Mouse (Mus musculus): ENCODE measurements around the gene Gimap5. TPM values are rescaled to one million over a fixed set of nuclear protein-coding genes. Genes with fewer than 3 reads are reported as not detected.
A peak's percentile ranks its signal among the peaks of the same experiment; 100 is the strongest.

The Gimap5 gene
- total RNA-seq, 2 experiments from 2014 or later, result 1.5 to 1.6 TPM

GRCm38 (mm10) chr6:48720326-48720725, 25.7 kb upstream of the Gimap5 start:
- Histone ChIP-seq H3K4me3 (no peak overlapping the region), H3K27ac (no peak overlapping the region)
- TF ChIP-seq CTCF (IDR thresholded peaks at IDR 0.05), result no peak
- DNase-seq, result no peak
- intact Hi-C loops (cut with DNase I), result no loop called here

DNA sequence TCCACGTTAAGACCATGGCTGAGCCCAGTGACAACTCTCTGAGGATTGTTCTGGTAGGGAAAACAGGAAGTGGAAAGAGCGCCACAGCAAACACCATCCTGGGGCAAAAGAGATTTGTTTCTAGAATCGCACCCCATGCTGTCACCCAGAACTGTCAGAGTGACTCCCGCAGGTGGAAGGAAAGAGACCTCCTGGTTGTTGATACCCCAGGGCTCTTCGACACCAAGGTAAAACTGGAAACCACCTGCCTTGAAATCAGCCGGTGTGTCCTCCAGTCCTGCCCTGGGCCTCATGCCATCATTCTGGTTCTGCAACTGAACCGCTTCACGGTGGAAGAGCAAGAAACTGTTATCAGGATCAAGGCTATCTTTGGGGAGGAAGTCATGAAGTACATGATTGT, 22.5 kb upstream of the Gimap5 start:
- no peak for TF ChIP-seq CTCF (IDR thresholded peaks at IDR 0.05)
- DNase-seq, result no peak

GRCm38 (mm10) chr6:48725476-48725875, 20.5 kb upstream of the Gimap5 start:
- no peak for DNase-seq
- intact Hi-C loops (cut with DNase I), result no loop called here
- no peak overlapping the region for H3K4me3 ChIP-seq
- no peak for TF ChIP-seq CTCF (IDR thresholded peaks at IDR 0.05)
- peak overlapping the region; percentile 63; the same call in 1 of the 2 replicates for H3K27ac ChIP-seq

More for the DNA sequence above, 22.5 kb upstream of the Gimap5 start:
- H3K27ac ChIP-seq, result no peak overlapping the region
- no peak overlapping the region for H3K4me3 ChIP-seq
- intact Hi-C loops (cut with DNase I), result no loop called here

DNA sequence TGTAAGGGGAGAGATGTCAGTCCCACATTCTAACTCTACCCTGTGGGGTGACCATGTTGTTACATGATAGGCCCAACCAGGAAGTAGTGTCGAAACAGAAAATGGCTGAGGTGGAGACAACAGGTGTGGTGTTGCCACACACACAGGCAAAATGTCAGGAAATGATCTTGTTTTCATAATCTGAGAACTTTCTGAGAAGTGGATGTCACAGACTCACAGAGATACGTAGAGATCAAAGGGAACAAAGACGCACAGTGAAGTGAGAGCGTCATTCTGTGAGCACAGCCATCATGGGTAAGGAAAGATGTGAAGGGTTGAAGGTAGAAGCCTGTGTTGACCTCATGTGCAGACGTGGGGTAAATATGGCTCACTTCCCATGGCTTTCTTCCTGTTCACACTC, 18.2 kb upstream of the Gimap5 start:
- Histone ChIP-seq H3K27ac (no peak overlapping the region), H3K4me3 (no peak overlapping the region)
- DNase-seq, result no peak
- no peak for TF ChIP-seq CTCF (IDR thresholded peaks at IDR 0.05)
- intact Hi-C loops (cut with DNase I), result no loop called here

DNA sequence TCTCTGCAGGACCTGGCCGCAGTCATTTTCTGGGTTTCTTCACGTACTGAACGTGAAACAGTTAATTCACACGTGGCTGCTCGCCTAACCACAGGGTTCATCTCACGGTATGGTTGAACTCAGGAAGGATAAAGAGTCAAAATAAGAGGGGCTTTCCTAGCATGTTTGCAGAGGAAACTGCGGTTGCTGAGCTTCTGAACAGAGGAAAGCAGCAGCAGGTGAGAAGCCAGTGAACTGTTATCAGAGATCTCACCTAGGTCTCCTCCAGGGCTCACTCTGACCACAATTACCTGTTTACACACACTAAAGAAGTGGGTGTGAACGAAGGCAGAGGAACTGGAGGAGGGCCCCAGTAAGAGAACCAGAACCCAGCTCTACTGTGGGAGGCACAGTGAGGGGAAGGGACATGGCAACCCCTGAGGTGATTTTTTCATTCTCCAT, 13.1 kb upstream of the Gimap5 start:
- Histone ChIP-seq H3K27ac (no peak overlapping the region), H3K4me3 (no peak overlapping the region)
- intact Hi-C loops (cut with DNase I), result no loop called here
- TF ChIP-seq CTCF (IDR thresholded peaks at IDR 0.05), result no peak
- DNase-seq, result no peak

- no peak for DNase-seq
- Histone ChIP-seq H3K27ac (no peak overlapping the region), H3K4me3 (no peak overlapping the region)
- TF ChIP-seq CTCF (IDR thresholded peaks at IDR 0.05), result no peak
- intact Hi-C loops (cut with DNase I), result no loop called here
These were observed 12.3 kb upstream of the Gimap5 start for GRCm38 (mm10) chr6:48733660-48734059.

- no peak overlapping the region for H3K27ac ChIP-seq
- intact Hi-C loops (cut with DNase I), result no loop called here
- DNase-seq, result no peak
- no peak overlapping the region for H3K4me3 ChIP-seq
- TF ChIP-seq CTCF (IDR thresholded peaks at IDR 0.05), result no peak
These were observed 8.9 kb upstream of the Gimap5 start for GRCm38 (mm10) chr6:48737053-48737452.

DNA sequence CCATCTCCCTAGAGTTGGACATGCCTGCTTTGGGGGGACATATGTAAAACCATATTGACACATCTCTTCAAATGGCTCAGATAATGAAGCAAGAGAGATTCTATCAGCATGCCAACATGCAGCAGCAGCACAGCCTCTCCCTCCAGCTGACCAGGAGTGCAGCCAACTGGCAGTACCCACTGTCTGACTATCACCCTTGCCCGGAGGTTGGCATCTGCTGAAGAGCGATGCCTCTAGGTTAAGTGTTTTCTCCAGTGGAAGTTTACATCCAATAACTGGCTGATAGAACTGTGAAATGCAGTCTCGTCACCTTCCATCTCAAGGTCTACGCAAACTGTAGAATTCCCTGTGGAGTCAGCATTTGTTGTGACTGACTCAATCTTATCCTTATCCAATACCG, 8.3 kb upstream of the Gimap5 start:
- Histone ChIP-seq H3K4me3 (no peak overlapping the region), H3K27ac (no peak overlapping the region)
- intact Hi-C loops (cut with DNase I), result no loop called here
- no peak for DNase-seq
- TF ChIP-seq CTCF (IDR thresholded peaks at IDR 0.05), result no peak

DNA sequence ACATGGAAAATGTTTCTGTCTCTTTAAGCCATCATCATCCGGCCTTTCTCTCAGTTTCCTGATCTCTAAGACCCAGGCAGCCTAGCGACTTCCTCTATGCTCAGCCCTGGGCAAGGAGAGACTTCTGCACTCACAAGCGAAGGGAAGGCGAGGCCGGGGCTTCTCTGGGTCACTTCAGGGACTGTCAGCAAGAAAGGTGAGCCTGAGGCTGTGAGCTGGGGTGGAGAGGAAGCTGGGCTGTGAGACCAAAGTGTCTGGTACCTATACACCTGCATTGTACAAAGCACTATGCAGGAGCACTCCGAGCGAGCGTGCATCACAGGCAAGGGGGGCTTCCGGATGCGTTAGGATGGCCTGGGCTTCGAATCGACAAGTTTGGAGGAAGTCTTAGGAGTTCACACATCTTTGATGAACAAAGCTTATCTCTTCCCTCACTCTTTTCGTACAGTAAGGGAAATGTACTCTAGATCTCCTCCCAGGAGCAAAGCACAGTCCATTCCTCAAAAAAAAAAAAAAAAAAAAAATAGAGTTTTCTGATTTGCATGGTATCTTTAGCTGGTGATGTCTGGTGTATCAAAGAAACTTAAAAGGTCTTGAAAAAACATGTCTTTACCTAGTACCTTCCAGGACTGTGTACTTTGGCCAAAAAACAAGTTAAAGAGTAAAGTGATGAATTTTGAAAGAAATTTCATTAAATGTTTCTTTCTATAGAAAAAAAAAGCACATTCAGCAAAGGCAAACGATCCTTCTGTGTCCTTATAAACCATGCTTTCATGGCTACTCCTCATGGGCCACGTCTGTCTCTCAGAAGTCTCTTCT, 6.8 kb upstream of the Gimap5 start, which contains the start of gene Gimap1:
Gene Gimap1, plus strand, starts transcription at position 94 of the 819 bp plus-strand sequence.
- intact Hi-C loops (cut with DNase I), result no loop called here
- Histone ChIP-seq H3K27ac (peak within 1 kb of the TSS; percentile 86), H3K4me3 (peak within 1 kb of the TSS; percentile 72)
- peak; percentile 41 for DNase-seq
- no peak for TF ChIP-seq CTCF (IDR thresholded peaks at IDR 0.05)

- peak overlapping the region; percentile 72 for H3K4me3 ChIP-seq
- no peak for DNase-seq
- peak overlapping the region; percentile 86 for H3K27ac ChIP-seq
- intact Hi-C loops (cut with DNase I), result loop anchor here (10.0 kb wide), 1 partner anchor 55 kb away; the partner anchor contains the start of gene Gimap4
- TF ChIP-seq CTCF (IDR thresholded peaks at IDR 0.05), result no peak
These were observed 6.3 kb upstream of the Gimap5 start for GRCm38 (mm10) chr6:48739780-48740055.

GRCm38 (mm10) chr6:48740501-48741169, 5.4 kb upstream of the Gimap5 start:
- no peak for TF ChIP-seq CTCF (IDR thresholded peaks at IDR 0.05)
- intact Hi-C loops (cut with DNase I), result loop anchor here (10.0 kb wide), 1 partner anchor 56 kb away; the partner anchor contains the start of gene Gimap4
- DNase-seq, result no peak
- Histone ChIP-seq H3K27ac (peak overlapping the region; percentile 86), H3K4me3 (peak overlapping the region; percentile 72)

DNA sequence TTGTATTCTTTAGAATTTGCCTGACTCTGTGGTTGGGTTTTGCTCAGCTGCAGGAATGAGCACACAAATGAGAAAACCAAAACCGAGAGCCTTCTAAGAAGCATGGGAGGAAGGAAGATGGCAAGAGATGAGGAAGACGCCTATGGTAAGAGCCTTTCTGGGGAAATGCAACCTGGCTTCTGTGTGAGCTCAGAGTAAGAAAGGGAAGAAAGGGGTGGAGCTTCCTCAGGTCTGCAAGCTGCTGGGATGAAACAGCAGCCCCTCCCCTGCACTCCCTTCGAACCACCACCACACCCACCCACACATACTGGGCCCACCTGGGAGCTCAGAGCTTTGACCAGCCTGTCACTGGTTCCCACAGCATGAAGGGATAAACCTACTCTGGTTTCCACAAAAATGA, 4.7 kb upstream of the Gimap5 start:
- DNase-seq, result no peak
- Histone ChIP-seq H3K4me3 (peak overlapping the region; percentile 72), H3K27ac (peak overlapping the region; percentile 86)
- TF ChIP-seq CTCF (IDR thresholded peaks at IDR 0.05), result no peak
- intact Hi-C loops (cut with DNase I), result loop anchor here (10.0 kb wide), 1 partner anchor 56 kb away; the partner anchor contains the start of gene Gimap4

GRCm38 (mm10) chr6:48741711-48742206, 4.2 kb upstream of the Gimap5 start:
- H3K27ac ChIP-seq, result peak overlapping the region; percentile 86

More at GRCm38 (mm10) chr6:48741711-48742206, 4.2 kb upstream of the Gimap5 start:
- peak overlapping the region; percentile 72 for H3K4me3 ChIP-seq
- intact Hi-C loops (cut with DNase I), result loop anchor here (10.0 kb wide), 1 partner anchor 57 kb away; the partner anchor contains the start of gene Gimap4
- DNase-seq, result no peak
- no peak for TF ChIP-seq CTCF (IDR thresholded peaks at IDR 0.05)
